Mouse (Mus musculus): ENCODE data around the gene Fam214a. TPM values are rescaled to one million over a fixed set of nuclear protein-coding genes. Genes with fewer than 3 reads are reported as not detected.
"Not testable (repeated sequence)": the region's sequence is repeated elsewhere in the genome, so short reads cannot be mapped to it uniquely, and the experiment has no call there.

The Fam214a gene
- total RNA-seq, 1 experiment from 2014 or later: 14.6 TPM

DNA sequence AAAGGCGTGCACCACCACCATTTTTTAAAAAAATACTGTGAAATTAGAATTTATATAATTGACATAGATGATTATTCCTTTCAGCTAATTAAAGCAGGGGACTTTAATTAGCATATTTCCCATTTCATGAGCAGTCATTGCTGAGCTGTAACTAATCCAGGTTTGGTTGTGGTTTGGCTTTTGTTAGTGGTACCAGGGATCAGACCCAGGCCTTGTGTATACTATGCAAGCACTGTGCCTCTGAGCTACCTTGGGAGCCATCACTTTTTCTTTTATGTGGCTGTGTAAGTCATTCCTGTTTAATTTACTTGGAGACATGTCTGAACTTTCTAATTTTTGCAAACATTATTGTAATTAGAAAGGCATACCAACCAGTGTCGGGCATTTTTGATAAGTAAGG, 24.6 kb downstream of the Fam214a start:
- no peak for ATAC-seq (replicated peaks; ENCODE audit: low read depth, poor library complexity, severe bottlenecking)

DNA sequence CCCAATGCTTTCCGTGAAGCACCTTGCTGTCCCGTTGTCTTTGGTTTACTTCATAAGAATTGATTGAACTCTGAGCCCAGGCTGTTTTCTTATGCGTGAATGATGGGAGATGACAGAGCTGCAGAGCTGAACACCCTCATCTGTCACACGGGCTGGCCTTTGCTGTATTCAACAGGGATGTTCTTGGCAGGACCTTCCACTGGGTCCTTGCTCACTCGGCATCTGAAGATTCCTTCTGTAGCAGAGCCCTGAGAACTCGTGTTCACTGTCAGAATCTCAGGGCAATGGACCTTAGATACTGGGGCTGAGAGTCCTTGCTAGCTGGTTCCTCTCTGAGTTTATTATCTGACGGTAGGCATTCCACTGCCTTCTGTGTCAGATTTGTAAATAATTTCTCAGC, 25.3 kb downstream of the Fam214a start:
- no peak for ATAC-seq (replicated peaks; ENCODE audit: low read depth, poor library complexity, severe bottlenecking)

DNA sequence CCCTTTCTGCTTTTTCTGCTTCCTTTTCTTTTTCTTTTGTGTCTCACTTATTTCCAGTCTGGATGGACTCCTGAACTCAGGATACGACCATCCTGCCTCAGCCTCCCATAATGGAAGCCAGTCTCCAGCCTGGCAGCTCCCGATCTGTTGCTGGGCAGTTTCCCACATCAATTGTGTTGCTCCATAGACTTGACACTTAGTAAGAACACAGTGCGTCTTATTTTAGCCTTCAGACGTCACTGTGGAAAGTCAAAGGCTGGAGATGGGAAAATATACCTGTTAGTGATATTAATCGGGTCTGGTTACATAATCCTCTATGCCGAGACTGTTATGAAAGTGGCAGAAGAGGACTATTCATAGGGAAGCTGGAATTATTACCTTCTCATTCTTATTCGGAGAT, 26.2 kb downstream of the Fam214a start:
- no peak for ATAC-seq (replicated peaks; ENCODE audit: low read depth, poor library complexity, severe bottlenecking)

DNA sequence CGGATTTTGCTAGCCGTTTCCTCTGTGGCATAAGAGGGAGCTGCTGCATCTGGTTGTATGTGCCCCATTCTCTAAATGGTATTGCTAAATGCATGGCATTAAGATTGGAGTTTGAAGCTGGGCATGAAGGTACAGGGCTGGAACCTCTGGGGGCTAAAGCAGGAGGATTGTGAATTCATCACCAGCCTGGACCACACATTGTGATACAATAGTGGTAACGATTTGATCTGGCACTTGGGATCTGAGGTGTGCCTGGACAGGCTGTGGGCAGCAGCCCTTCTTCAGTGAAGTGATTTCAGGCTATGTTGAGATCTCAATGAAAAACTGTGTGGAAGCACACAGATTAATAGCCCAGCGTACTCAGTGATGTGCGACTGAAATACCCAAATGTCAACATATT, 26.7 kb downstream of the Fam214a start:
- no peak for ATAC-seq (replicated peaks; ENCODE audit: low read depth, poor library complexity, severe bottlenecking)

DNA sequence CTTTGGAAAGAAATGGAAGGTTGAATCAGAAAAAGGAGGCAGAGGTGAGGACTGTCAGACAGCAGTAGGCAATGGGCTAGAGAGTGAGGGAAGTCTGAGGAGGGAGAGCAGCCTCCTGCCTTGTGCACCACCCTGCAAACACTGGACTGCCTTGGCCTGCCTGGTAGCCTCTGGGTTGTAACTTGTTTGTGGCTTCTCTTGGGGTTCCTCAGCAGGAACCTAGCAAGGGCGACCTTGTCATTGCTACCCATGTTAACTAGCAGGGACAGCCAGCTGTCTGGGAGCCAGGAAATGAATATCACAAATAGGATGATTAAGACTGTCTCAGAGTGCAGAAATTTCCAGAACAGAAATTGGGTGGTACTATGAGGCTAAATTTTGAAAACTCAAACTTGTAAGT, 27.2 kb downstream of the Fam214a start:
- ATAC-seq (replicated peaks; ENCODE audit: low read depth, poor library complexity, severe bottlenecking): no peak

DNA sequence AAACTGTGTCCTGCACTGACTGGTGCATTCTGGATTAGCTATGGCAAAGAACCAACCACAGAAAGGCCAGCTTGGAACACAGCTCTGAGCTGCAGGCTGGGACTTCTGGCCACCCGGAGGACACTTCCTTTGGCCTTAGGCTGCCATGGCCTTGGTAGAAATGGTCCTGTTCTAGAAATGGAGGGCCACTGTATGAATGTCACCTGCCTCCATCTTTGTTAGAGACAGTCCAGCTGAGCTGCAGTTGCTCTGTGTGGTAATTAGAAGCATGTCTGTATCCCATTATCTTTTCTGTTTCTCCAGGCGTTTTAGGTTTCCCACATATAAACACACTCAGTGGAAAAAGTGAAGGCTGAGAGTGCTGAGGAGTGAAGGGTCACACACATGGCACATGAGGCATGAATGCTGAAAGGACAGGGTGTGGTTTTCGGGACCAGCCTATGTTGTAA, 29.0 kb downstream of the Fam214a start:
- ATAC-seq (replicated peaks; ENCODE audit: low read depth, poor library complexity, severe bottlenecking): no peak

DNA sequence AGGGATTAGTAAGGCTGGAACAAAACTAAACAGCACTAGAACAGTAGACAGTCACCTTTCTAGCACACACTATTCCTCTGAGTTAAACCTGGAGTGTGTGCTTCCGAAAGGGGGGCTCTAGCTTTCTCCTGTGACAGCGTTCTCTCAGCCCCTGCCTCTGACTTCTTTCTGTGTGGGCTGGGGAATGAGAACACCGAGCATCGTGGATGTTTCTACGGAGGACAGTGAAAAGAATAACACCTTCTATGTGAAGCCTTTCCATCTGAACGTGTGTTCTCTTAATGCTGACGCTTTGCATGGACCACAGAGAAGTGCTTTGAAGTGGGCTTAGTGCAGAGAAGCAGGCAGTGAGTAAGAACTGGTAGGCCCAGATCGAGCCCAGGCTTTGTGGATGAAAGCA, 29.5 kb downstream of the Fam214a start:
- ATAC-seq (replicated peaks; ENCODE audit: low read depth, poor library complexity, severe bottlenecking): no peak

DNA sequence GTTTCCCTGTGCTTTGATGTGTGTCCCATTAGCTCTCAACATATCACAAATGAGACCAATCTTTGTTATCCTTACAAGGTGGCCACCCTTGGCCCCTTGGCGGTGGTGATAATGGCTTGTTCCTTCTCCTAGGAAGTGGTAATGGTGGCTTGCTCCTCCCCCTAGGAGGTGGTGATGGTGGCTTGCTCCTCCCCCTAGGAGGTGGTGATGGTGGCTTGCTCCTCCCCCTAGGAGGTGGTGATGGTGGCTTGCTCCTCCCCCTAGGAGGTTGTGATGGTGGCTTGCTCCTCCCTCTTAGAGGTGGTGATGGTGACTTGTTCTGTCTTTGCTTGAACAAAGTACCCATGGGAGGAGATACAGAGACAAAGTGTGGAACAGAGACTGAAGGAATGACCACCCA, 30.0 kb downstream of the Fam214a start:
- not testable (repeated sequence) for ATAC-seq (replicated peaks; ENCODE audit: low read depth, poor library complexity, severe bottlenecking)

DNA sequence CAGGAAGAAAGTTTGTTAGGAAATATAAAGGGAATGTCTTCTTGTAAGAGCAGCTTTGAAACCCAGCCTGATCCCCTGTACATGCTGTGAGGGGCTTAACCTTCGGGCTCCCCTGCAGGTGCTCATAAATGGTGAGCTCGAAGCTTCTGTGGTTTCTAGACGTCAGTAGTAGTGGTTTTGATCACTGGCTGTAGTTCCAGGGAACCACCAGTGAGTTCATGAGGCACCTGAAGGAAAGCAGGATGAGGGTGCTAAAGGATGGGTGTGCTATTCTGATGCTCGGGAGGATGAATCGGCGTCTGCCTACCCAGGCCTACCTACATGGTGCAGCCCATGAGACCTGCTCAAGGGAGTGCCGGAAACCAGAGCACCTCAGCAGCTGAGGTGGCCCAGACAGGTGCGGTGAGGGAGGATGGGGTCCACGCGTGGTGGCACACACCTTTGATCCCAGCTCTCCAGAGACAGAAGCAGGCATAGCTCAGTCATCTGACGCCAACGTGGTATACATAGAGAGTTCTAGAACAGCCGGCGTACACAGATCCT, 32.6 kb downstream of the Fam214a start:
- ATAC-seq (replicated peaks; ENCODE audit: low read depth, poor library complexity, severe bottlenecking): no peak

DNA sequence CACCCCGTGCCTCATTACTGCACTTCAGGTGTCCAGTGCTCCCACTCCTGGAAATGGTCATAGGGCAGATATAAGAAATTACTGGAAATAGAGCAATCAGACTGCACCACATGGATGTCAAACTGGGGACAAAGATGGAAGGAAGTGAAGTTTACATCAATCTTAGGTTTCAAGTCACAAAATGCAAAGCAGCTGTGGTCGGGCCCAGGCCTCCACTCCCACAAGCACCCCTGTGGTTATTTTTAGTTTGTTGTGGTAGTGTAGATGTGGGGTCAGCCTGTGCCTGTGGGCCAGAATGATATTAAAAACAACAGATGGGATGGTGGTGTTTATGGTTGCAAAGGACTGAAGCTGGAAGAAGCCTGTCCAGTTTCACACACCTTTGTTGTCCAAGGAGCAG, 33.1 kb downstream of the Fam214a start:
- ATAC-seq (replicated peaks; ENCODE audit: low read depth, poor library complexity, severe bottlenecking): peak; percentile 66

DNA sequence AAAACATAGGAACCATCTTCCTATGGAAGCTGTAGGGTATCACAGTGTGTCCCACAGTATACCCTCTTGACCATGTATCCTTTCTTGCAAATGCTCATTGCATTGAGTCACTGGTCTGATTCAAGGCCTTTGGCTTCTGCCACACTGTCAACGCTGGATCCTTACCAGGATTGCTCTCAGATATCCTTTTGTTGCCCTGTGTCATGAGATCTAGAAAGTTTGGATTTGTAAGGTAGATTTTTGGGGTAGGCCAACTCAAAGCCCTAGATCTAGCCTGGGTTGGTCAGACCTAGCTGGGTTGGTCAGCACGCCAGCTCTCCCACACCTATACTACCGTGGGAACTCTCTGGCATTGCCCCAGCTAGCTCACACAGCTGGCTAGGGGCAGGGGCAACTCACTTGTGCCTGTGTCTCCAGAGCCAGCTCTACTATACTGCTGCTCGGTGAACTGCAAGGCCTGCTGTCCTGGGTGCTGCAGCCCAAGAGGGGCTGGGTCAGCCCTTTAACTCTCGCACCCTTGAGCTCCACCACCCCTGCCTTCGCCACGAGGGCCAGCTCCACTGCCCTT, 36.3 kb downstream of the Fam214a start:
- no peak for ATAC-seq (replicated peaks; ENCODE audit: low read depth, poor library complexity, severe bottlenecking)

DNA sequence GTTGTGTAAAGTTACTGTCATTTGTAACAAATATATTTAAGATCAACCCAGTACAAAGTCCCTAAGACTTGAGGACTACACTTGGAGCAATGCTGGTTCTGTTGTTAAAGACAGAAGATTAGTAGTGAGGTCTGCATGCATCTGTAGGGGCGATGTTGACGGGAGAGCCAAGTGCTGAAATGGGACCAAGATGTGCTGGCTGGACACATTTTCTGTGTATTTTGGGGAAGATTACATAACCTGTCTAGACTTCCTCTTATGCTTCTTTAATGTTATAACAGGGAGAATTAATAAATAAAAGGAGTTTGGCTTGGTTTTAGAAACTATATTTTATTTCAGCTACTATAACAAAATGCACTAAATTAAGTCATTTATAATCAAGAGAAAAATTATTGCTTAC, 37.3 kb downstream of the Fam214a start:
- ATAC-seq (replicated peaks; ENCODE audit: low read depth, poor library complexity, severe bottlenecking): no peak

DNA sequence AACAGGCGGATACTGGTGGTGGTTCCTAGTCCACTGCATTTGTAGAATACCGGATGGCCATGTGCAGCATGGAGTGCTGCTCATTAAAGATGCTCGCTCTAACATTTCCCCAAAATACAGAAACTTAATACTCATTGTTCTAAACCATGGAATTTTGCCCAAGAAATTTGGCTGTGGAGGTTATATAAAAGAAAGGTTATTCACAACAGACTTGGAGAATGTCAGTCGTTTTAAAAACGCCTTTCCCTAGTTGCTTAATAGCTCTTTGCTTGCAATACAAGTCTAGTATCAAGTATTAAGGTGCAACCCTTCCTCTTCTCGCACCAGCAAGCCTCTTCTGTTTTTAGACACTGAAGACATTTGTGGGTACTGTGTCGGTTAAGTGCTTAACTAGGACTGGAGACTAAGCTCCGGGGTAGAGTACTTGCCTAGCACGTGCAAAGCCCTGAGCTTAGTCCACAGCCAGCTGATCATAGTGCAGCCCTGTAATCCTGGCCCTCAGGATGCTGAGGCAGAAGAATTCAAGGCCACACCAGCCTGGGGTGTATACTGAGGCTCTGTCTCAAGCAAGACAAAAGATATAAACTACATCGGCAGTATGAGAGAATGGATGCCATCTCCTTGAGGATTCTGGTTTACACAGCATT, 42.0 kb downstream of the Fam214a start:
- ATAC-seq (replicated peaks; ENCODE audit: low read depth, poor library complexity, severe bottlenecking): no peak

DNA sequence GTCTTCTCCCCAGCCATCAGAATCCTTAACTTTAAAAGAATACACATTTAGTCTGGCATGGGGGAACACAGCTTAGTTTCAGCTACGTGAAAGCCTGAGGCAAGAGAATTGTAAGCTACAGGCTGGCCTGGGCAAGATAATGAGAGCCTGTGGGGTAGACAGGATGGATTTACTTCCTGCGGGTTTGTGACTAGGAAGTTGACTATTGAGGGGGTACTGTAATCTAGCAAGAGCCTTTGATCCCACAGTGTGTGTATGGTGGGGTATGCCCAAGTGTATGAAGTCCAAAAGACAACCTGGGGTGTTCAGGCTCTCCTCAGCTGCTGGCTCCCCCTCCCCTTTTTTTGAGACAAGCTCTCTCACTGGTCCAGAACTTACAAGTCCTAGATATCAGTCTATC, 43.7 kb downstream of the Fam214a start:
- ATAC-seq (replicated peaks; ENCODE audit: low read depth, poor library complexity, severe bottlenecking): peak; percentile 92

DNA sequence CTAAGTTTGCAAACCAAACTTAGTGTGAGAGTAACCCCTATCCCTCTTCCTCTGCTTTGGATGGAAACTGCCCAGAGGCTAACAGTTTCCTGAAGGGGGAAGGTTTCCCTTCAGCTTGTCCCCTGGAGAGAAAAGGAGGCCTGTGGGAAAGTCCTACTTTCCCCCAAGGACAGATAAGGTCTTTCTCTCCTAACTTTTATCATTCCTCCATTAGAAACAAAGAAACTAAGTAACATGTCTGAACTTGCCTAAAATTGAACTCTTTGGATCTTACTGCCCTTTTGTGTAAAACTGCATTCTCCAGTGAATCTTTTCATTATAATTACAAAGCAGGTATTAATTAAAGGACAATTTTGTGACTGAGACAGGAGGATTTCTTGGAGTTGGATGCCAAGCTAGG, 45.3 kb downstream of the Fam214a start:
- no peak for ATAC-seq (replicated peaks; ENCODE audit: low read depth, poor library complexity, severe bottlenecking)

DNA sequence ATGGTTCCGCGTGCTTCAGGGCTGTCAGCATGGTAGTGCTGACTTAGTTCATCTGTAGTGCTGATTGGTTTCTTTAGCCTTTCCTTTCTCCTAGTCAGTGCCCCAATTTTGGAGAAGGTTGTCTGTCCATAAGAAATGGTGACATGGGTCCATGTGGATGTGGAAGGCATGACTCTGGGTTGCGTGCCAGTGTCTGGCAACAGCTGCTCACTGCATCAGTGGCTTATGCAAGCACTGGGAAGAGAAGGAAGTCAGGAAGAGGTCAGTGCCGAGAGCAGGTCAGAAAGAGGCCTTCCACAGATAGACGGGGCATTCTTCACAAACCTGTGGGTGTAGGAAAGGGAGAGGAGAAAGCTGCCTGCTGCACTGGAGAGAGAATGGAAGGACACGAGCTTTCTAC, 48.3 kb downstream of the Fam214a start:
- ATAC-seq (replicated peaks; ENCODE audit: low read depth, poor library complexity, severe bottlenecking): no peak

DNA sequence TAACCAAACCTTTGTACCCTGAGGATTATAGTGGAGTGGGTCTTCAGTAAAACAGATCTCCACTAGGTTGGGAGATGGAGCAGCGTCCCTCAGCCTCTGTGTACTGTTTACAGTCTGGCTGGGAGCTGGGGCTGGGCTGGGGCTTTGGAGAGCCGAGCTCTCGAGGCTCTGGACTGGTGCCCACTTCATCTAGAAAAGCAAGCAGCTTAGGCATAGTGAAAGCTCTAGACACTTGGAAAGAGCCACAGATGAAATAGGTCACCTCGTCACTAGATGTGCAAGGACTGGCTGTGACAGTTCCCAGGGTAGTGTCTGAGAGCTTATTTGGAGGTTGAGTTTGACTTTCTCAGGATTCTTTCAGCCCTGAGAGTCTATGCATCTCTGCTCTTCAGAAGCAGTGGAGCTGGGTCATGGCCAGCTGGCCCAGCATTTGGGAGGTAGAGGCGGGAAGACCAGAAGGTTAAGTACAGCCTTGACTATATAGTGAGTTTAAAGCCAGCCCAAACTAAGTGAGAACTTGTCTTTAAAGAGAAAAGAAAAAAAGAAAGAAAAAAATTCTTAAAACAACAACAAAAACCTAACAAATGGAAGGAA, 49.0 kb downstream of the Fam214a start:
- no peak for ATAC-seq (replicated peaks; ENCODE audit: low read depth, poor library complexity, severe bottlenecking)

DNA sequence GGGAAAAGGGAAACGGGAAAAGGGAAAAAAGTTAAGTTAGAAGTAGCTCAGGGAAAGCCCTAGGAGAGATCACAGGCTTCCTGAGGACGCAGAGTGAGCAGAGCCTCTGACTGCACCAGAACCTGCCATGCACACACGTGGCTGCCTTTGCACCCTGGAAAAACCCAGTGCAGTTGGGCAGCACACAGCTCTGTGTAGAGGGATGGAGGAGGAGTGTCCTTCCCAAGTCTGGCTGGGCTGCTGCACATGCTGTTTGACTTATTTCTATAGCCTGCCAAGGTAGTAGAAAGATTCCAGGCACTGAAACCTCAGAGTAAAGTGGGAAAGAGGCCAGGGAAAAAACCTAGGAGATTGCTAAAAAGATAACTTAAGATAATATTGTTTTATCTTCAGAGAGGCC, 49.6 kb downstream of the Fam214a start:
- no peak for ATAC-seq (replicated peaks; ENCODE audit: low read depth, poor library complexity, severe bottlenecking)

DNA sequence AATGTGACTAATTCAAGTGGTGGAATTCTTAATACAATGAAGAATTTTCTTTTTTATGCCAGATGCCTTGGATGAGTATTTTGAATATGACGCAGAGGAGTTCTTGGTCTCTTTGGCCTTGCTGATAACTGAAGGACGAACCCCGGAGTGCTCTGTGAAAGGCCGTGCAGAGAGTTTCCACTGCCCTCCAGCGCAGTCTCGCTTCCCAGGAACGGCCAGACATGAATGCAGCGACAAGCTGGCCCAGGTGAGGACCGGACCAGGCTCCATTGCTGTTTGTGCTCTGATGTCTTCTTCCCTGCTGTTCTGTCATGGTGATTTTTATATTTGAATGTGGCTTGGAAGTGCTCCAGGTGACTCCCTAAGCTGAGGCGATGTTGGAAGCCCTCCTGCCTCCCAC, 51.5 kb downstream of the Fam214a start:
- no peak for ATAC-seq (replicated peaks; ENCODE audit: low read depth, poor library complexity, severe bottlenecking)

DNA sequence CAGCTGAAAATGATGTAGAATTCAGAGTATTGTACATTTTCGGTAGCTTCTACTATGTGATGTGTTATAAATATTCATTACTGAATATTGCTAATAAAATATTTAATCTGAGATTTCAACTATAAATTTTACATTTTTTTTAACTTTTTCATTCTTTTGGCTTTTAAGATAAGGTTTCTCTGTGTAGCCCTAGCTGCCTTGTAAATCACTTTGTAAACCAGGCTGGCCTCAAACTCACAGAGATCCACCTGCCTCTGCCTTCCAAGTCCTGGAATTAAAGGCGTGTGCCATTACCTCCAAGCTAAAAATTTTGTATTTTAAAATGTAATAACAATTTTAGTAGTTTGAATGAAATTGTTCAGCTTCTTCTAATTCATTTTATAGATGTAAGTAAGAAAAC, 63.9 kb downstream of the Fam214a start:
- no peak for ATAC-seq (replicated peaks; ENCODE audit: low read depth, poor library complexity, severe bottlenecking)

DNA sequence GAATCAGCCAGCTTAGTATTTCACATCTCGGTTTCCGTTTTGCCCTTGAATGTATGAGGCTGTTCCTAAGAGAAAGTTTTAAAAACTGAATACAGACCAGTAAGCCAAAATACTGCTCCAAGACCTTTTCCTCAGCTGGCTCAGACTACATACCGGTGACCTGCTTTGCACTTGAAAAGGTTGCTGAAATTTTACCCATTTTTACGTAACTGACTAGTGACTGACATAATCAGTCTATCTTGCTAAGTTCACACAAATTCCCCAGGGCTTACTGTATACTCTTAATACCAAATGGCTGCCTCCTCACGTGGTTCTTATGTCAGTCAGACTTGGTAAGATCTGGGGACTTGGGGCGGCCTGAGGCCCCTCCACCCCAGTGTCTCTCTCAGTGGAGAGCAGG, 66.5 kb downstream of the Fam214a start:
- no peak for ATAC-seq (replicated peaks; ENCODE audit: low read depth, poor library complexity, severe bottlenecking)

DNA sequence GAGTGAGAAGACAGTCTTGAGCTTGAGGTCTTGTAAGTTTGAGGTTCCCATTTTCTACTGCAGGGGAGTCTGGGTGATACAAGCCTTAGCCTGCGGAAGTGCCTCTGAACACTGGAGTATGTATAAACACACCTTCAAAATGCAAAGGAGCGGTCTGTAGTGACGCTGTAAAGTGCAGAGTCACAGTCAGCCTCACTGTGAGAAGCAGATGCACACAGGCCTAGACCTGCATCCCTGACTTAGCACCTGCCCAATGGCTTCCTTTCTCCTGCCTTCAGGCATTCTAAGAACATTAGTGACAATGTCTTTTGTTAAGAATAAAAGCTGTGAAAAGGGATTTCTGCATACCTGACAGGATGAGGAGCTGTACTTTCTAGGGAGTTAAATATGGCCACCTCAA, 66.9 kb downstream of the Fam214a start:
- ATAC-seq (replicated peaks; ENCODE audit: low read depth, poor library complexity, severe bottlenecking): no peak
